Mouse (Mus musculus) lung, postnatal 0 days (tissue): ENCODE data around the gene Uqcrh.

ENCODE experiments used
- CTCF ChIP-seq: IDR thresholded peaks from 2 replicates; pipeline ENCODE4 v1.5.1; 2016; ENCODE audit warnings: antibody characterized with exemption, mild to moderate bottlenecking
- EP300 ChIP-seq: IDR thresholded peaks from 2 replicates; pipeline ENCODE4 v1.6.1; 2016; ENCODE audit warnings: antibody characterized with exemption, mild to moderate bottlenecking, control low read depth

- TF ChIP-seq CTCF (no peak), EP300 (no peak; the same call in 1 of the 2 replicates)
Measured at GRCm38 (mm10) chr4:116053399-116053961, 21.4 kb downstream of the Uqcrh start, which contains the start of gene Nsun4.
